Mouse (Mus musculus) stomach, embryonic 16.5 days (tissue): ENCODE results near the gene Nabp2. TPM values are rescaled to one million over a fixed set of nuclear protein-coding genes. Genes with fewer than 3 reads are reported as not detected.
A peak's percentile ranks its signal among the peaks of the same experiment; 100 is the strongest.

Experiments used
- ATAC-seq: fragments of 200-750 bp; cut with Nextera tagmentation; 2 replicates; pipeline ENCODE4 v1.8.0; 2017; ENCODE audit warnings: moderate number of reproducible peaks, moderate TSS enrichment; ENCODE audit not compliant: insufficient read depth, low FRiP score
- H3K27ac ChIP-seq: fragments of 300-500 bp; sonication (generic); 2 replicates; pipeline ENCODE4 v1.5.1; 2014; ENCODE audit warnings: low read length
- H3K27me3 ChIP-seq: fragments of 300-500 bp; sonication (generic); 2 replicates; pipeline ENCODE4 v1.6.1; 2014; ENCODE audit warnings: low read length, control low read depth, mixed read lengths; ENCODE audit not compliant: control insufficient read depth, insufficient read depth
- H3K36me3 ChIP-seq: fragments of 300-500 bp; sonication (generic); 2 replicates; pipeline ENCODE4 v1.6.1; 2014; ENCODE audit warnings: low read length; ENCODE audit not compliant: control insufficient read depth, insufficient read depth
- H3K4me1 ChIP-seq: fragments of 300-500 bp; sonication (generic); 2 replicates; pipeline ENCODE4 v1.6.1; 2014; ENCODE audit warnings: low read length, control low read depth, mixed read lengths; ENCODE audit not compliant: control insufficient read depth, insufficient read depth
- H3K4me2 ChIP-seq: fragments of 300-500 bp; sonication (generic); 2 replicates; pipeline ENCODE4 v1.6.1; 2014; ENCODE audit warnings: low read depth, low read length, mixed read lengths
- H3K4me3 ChIP-seq: fragments of 300-500 bp; sonication (generic); replicated peaks from 2 replicates; pipeline ENCODE4 v1.5.1; 2014; ENCODE audit warnings: mild to moderate bottlenecking, low read length
- H3K9ac ChIP-seq: fragments of 300-500 bp; sonication (generic); 2 replicates; pipeline ENCODE4 v1.6.1; 2014; ENCODE audit warnings: low read length
- H3K9me3 ChIP-seq: fragments of 300-500 bp; sonication (generic); replicated peaks from 2 replicates; pipeline ENCODE4 v1.6.1; 2016; ENCODE audit warnings: low read length, control low read depth; ENCODE audit not compliant: control insufficient read depth
- WGBS: fragments of 180-500 bp; shearing (Covaris S2); extraction: QIAGEN DNeasy Blood & Tissue Kit; methylation state at CpG from one replicate; pipeline ENCODE4 v1.1.7; 2014; 5-methylcytosine and 5-hydroxymethylcytosine counted together
- polyA plus RNA-seq: library from polyadenylated mRNA; unstranded; fragments of >200 nt; fragmentation: Nextera tagmentation; extraction: Ambion mirVana; gene quantifications from 2 replicates; pipeline ENCODE4 v1.2.1, GENCODE M21; 2015

Nabp2 gene
- polyA plus RNA-seq = 72.0 and 75.5 TPM in 2 replicates

GRCm38 (mm10) chr10:128411211-128412054 lies at the start of gene Nabp2, which contains the start of gene Rnf41:
TSS of gene Nabp2 (minus strand) at chr10:128411492.
TSS of gene Rnf41 (plus strand) at chr10:128411657.
- no peaks in the 10 kb centered on the region for H3K27me3 ChIP-seq
- no peaks in the 10 kb centered on the region for H3K9me3 ChIP-seq
- H3K4me1 ChIP-seq = peaks cover 24% of the 10 kb centered on the region
- peak within 1 kb of the TSS; percentile 94 for H3K27ac ChIP-seq
- H3K9ac ChIP-seq = peak within 1 kb of the TSS; percentile 81
- H3K4me2 ChIP-seq = peak within 1 kb of the TSS; percentile 95
- H3K4me3 ChIP-seq = peak within 1 kb of the TSS; percentile 71
- peak; percentile 93 for ATAC-seq
- peaks cover under 1% of the 10 kb centered on the region; the same call in 1 of the 2 replicates for H3K36me3 ChIP-seq
- under 1% methylated on average over 50 of the region's 50 CpGs for WGBS

- Histone ChIP-seq H3K4me1 (peaks cover 12% of the 10 kb centered on the region), H3K27me3 (no peaks in the 10 kb centered on the region), H3K36me3 (peaks cover 8% of the 10 kb centered on the region), H3K9ac (peak overlapping the region; percentile 99), H3K4me2 (peak overlapping the region; percentile 75), H3K9me3 (no peaks in the 10 kb centered on the region), H3K4me3 (peak overlapping the region; percentile 91), H3K27ac (peak overlapping the region; percentile 96)
- WGBS = 3% methylated on average over 5 of the region's 5 CpGs
- ATAC-seq = no peak
Measured at GRCm38 (mm10) chr10:128460270-128460630, 49.0 kb upstream of the Nabp2 start.

GRCm38 (mm10) chr10:128459409-128460269 lies 48.3 kb upstream of the Nabp2 start:
- Histone ChIP-seq H3K27ac (peak overlapping the region; percentile 96), H3K27me3 (no peaks in the 10 kb centered on the region), H3K9ac (peak overlapping the region; percentile 99), H3K4me3 (peak overlapping the region; percentile 91), H3K36me3 (peaks cover 5% of the 10 kb centered on the region; the same call in 1 of the 2 replicates), H3K4me1 (peaks cover 12% of the 10 kb centered on the region), H3K9me3 (no peaks in the 10 kb centered on the region), H3K4me2 (peak overlapping the region; percentile 75)
- ATAC-seq = peak; percentile 57
- WGBS = 2% methylated on average over 31 of the region's 67 CpGs

- Histone ChIP-seq H3K27me3 (no peaks in the 10 kb centered on the region), H3K9ac (peak within 1 kb of the TSS; percentile 99), H3K36me3 (0 out of 2 replicates have a peak, but pooled peaks cover 2% of the 10 kb centered on the region), H3K4me3 (peak within 1 kb of the TSS; percentile 91), H3K27ac (peak within 1 kb of the TSS; percentile 96), H3K4me2 (peak within 1 kb of the TSS; percentile 75), H3K4me1 (peaks cover 12% of the 10 kb centered on the region), H3K9me3 (no peaks in the 10 kb centered on the region)
- peak; percentile 83 for ATAC-seq
- under 1% methylated on average over 69 of the region's 86 CpGs for WGBS
Measured at GRCm38 (mm10) chr10:128458719-128459408, 47.6 kb upstream of the Nabp2 start, which contains the start of gene Smarcc2. TSS of gene Smarcc2 (plus strand) at chr10:128459248.

- peak overlapping the region; percentile 71 for H3K4me2 ChIP-seq
- peak overlapping the region; percentile 96 for H3K27ac ChIP-seq
- H3K9me3 ChIP-seq = no peaks in the 10 kb centered on the region
- under 1% methylated on average over 29 of the region's 29 CpGs for WGBS
- peak overlapping the region; percentile 91 for H3K4me3 ChIP-seq
- no peaks in the 10 kb centered on the region for H3K36me3 ChIP-seq
- H3K4me1 ChIP-seq = peaks cover 12% of the 10 kb centered on the region
- H3K27me3 ChIP-seq = no peaks in the 10 kb centered on the region
- peak overlapping the region; percentile 99 for H3K9ac ChIP-seq
- ATAC-seq = peak; percentile 51
Measured at GRCm38 (mm10) chr10:128458348-128458718, 47.0 kb upstream of the Nabp2 start.

DNA sequence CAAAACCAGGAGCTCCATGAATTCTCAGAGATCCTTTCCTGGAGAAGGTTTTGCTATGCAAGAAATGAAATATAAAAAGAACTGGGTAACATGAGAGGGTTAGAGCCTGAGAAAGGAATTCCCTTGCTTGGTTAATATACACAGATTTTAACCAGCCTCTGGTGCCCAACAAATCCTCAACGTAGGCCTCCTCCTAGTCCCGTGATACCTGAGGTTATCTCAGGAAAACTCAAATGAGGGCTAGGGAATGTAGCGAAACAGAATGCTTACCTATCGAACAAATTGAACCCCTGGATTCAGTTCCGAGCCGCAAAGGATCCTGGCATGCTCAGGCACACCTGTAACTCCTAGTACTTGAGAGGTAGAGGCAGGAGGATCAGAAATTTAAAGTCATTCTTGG lies 46.4 kb upstream of the Nabp2 start:
- no peak for ATAC-seq
- Histone ChIP-seq H3K4me1 (peaks cover 12% of the 10 kb centered on the region), H3K27ac (no peak overlapping the region), H3K4me2 (no peak overlapping the region), H3K9ac (no peak overlapping the region), H3K4me3 (no peak overlapping the region), H3K27me3 (no peaks in the 10 kb centered on the region), H3K9me3 (no peaks in the 10 kb centered on the region), H3K36me3 (no peaks in the 10 kb centered on the region)
- WGBS = 84% methylated on average over 6 of the region's 6 CpGs

GRCm38 (mm10) chr10:128455280-128455679 lies 44.0 kb upstream of the Nabp2 start:
- WGBS = 2% methylated on average over 6 of the region's 6 CpGs
- H3K9ac ChIP-seq = no peak overlapping the region
- ATAC-seq = no peak
- H3K4me3 ChIP-seq = no peak overlapping the region; the same call in 1 of the 2 replicates
- no peaks in the 10 kb centered on the region for H3K9me3 ChIP-seq
- H3K36me3 ChIP-seq = no peaks in the 10 kb centered on the region
- H3K4me1 ChIP-seq = peaks cover 2% of the 10 kb centered on the region
- no peaks in the 10 kb centered on the region for H3K27me3 ChIP-seq
- H3K4me2 ChIP-seq = peak overlapping the region; percentile 28; the same call in 1 of the 2 replicates
- H3K27ac ChIP-seq = no peak overlapping the region

GRCm38 (mm10) chr10:128454471-128454870 lies 43.2 kb upstream of the Nabp2 start:
- 75% methylated on average over 3 of the region's 3 CpGs for WGBS
- Histone ChIP-seq H3K27me3 (no peaks in the 10 kb centered on the region), H3K4me3 (no peak overlapping the region), H3K27ac (no peak overlapping the region), H3K9ac (no peak overlapping the region), H3K9me3 (no peaks in the 10 kb centered on the region), H3K36me3 (no peaks in the 10 kb centered on the region), H3K4me2 (no peak overlapping the region), H3K4me1 (no peaks in the 10 kb centered on the region)
- no peak for ATAC-seq
